Mouse (Mus musculus) CH12F3 (cell line): ENCODE data around the gene Olfr935.

Source experiments
- in situ Hi-C: fragments of 300-500 bp; cut with MboI; formaldehyde crosslinking; loops from 2 replicates; pipeline ENCODE4 v1.14.3; 2020; ENCODE audit warnings: low sequenced_read_pairs

Olfr935 gene

DNA sequence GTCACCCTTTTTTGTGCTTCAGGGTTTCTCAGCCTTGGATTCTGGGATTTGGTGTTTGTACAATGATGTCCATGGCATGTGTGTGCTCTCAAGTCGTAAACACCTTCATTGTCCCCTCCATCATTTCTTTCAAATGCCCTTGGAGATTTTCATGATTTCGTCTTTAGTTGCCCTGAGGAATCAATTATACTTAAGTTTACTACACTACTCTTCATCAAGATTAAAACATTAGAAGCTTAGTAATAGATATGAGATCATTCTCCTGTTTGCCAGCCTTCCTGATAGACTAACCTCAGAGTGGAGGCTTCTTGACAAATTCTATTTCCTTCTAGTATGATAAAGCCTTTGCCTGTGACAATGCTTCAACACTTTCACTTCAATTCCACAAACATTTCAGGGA, at the start of gene Olfr935:
TSS of gene Olfr935 (minus strand) at position 101 of the 400 bp plus-strand sequence.
- in situ Hi-C loops: no loop called here

DNA sequence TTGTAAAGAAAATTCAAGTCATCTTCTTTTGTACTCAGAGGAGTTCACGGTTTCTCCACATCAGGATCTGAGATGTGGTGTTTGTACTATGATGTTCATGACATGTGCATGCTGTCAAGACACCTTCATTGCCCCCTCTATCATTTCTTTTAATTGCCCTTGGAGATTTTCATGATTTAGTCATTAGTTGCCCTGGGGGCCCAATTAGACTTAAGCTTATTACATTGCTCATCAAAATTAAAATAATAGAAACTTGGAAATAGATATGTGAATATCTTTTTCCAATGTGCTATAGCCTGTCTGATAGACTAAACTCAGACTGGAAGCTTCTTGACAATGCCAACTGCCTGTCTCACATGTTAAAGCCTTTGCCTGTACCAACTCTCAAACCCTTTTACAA, 23.8 kb upstream of the Olfr935 start, which contains the start of gene Olfr146:
TSS of gene Olfr146 (minus strand) at position 101 of the 400 bp plus-strand sequence.
- in situ Hi-C loops: no loop called here

DNA sequence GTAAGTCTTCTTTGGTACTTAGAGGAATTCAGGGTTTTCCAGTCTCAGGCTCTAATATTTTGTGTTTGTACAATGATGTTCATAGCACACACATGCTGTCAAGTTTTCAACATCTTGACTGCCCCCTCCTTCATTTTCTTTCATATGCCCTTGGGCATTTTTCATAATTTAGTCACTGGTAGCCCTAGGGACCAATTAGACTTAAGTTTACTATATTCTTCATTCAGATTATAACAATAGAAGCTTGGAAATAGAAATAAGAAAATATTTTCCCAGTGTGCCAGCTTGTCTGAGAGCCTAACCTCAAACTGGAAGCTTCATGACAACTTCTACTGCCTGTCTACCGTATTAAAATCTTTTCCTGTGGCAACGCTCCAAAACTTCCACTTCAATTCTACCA, 11.3 kb downstream of the Olfr935 start, which contains the start of gene Olfr934:
TSS of gene Olfr934 (minus strand) at position 101 of the 400 bp plus-strand sequence.
- in situ Hi-C loops: no loop called here

DNA sequence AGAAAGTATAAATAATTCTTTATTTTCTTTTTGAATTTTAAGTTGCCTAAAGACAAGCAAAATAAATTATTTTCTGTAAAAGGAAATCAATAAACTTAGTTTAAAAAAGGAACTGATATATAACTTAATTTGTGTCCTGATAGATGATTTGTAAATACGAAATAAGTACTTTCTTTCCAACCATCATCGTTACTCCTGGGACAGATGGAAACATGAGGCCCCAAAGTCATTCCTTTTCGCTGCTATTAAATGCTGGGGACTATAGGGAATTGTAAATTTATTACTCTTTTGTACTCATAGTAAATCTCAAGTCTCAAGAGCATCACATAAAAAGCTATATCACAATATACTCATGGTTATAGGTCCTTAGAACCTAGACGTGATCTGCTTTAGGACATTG, 27.5 kb downstream of the Olfr935 start, which contains the start of gene Olfr933:
TSS of gene Olfr933 (plus strand) at position 301 of the 400 bp plus-strand sequence.
- in situ Hi-C loops: no loop called here

DNA sequence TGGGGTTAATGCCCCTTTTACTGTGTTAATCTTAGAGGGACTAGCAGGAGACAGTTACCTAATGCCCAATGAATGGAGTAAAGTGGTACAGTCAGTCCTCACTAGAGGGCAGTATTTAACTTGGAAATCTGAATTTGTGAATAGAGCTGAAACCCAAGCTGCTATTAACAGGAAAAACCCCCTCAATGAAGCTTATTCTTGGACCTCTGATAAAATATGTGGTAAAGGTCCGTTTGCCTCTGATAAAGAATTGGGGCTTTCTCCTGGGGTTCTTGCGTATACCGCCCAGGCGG, 45.4 kb downstream of the Olfr935 start:
- in situ Hi-C loops: no loop called here

DNA sequence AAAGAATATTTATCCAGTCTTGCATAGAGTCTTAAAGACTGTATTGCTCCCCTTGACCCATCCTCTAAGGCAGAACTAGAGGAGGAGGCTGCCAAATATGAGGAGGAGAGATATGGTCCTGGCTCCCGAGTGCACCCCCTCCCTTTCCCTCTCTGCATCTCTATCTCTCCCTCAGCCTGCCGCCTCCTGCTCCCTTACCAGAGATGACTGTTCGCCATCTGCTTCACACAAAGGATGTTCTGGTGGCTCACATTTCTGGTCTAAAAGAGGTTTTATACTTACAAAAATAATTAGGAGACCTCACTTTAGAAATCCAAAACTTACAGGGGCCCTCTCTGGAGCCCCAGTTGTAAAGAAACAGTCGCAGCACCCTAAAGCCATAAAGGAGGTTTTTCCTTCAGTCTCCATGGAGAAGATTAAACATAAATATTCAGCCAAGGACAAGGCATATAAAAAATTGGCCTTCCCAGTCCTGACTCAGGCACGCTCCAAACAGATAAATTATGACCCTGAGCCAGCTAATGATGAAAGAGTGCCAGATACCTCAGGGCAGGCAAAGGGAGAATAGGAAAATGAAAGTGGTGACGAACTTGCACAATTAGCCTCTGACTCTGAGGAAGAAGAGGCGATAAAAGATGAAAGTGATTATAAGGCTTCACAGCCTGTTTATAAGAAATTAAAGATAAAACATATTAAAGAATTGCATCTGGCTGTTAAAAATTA, 45.9 kb downstream of the Olfr935 start:
- in situ Hi-C loops: no loop called here
